Comparison of ENCODE assay signal across 8 mouse cellular contexts in the genomic region with DNA sequence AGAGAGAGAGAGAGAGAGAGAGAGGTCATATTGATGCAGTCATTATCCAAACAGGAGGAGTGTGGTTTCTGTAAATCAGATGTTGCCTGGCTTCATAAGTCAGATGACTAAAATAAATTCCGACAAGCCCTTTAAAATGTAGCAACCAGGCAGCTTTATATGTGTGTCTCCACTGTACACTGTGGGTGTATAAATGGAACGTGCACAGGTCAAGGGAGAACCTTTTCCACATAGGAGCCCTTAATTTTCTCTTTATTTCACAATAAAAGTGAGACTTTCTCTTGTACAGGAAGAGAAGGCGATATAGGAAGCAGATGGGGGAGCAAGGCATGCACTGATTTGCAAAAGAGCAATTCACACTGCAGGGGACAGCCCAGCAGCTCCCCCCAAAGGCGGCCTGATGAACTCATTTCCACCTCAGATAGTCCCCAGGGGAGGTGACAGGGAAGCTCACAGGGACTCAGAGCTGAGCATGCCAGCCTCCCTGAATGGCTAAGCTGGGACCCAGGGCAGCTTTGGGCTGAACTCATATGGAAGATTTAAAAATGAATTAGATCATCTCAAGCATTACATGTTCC.
DNase-seq lines count a peak whose midpoint lies in the region; ATAC-seq and TF ChIP-seq lines count a peak whose summit lies in the region.

No protein-coding gene starts in this region.

- no peaks in the 10 kb centered on the region for H3K9me3 ChIP-seq in forebrain, embryonic 16.5 days (ENCODE audit: control insufficient read depth, low read length)
- H3K9me3 ChIP-seq in neural tube, embryonic 14.5 days (ENCODE audit: control insufficient read depth, low read length): no peaks in the 10 kb centered on the region

- H3K9ac ChIP-seq in forebrain, embryonic 16.5 days (replicated peaks; ENCODE audit: low read depth, low read length): no peak overlapping the region
- H3K9ac ChIP-seq in neural tube, embryonic 14.5 days (replicated peaks; ENCODE audit: low read depth, low read length): no peak overlapping the region

- peak; percentile 25 for DNase-seq in gastrocnemius, adult 2 months
- DNase-seq in gastrocnemius, adult 8-10 months (ENCODE audit: low spot score in 2 of 2): no peak
- peak; percentile 36 for DNase-seq in R1 (ENCODE audit: low read depth, low spot score)
- DNase-seq in kidney, adult 8-10 months: peak; percentile 4 to 23
- peak; percentile 64 for DNase-seq in left cerebral cortex, postnatal 4 days
- DNase-seq in spleen, postnatal 14 days (ENCODE audit: low spot score in 2 of 2): no peak

- no peaks in the 10 kb centered on the region for H3K36me3 ChIP-seq in forebrain, embryonic 16.5 days (ENCODE audit: control insufficient read depth, insufficient read depth)
- H3K36me3 ChIP-seq in neural tube, embryonic 14.5 days (ENCODE audit: control insufficient read depth, insufficient read depth, low read length): no peaks in the 10 kb centered on the region

- 15% methylated on average over 4 of the region's 4 CpGs for WGBS in forebrain, embryonic 16.5 days
- 18% methylated on average over 4 of the region's 4 CpGs for WGBS in neural tube, embryonic 14.5 days

- intact Hi-C loops in gastrocnemius, adult 2 months (cut with DNase I): no loop called here
- intact Hi-C loops in left cerebral cortex, postnatal 4 days (cut with DNase I): no loop called here

- H3K27ac ChIP-seq in gastrocnemius, adult 2 months: no peak overlapping the region
- H3K27ac ChIP-seq in forebrain, embryonic 16.5 days (ENCODE audit: low read length): no peak overlapping the region
- no peak overlapping the region for H3K27ac ChIP-seq in neural tube, embryonic 14.5 days (ENCODE audit: low read depth, low read length)

- peak; percentile 47; the same call in 1 of the 2 replicates for TF ChIP-seq CTCF in gastrocnemius, adult 2 months (IDR thresholded peaks at IDR 0.05)

- ATAC-seq in forebrain, embryonic 16.5 days: peak; percentile 92
- ATAC-seq in neural tube, embryonic 14.5 days (ENCODE audit: low read depth): peak; percentile 80; the same call in 1 of the 2 replicates

- H3K4me3 ChIP-seq in gastrocnemius, adult 2 months: no peak overlapping the region
- H3K4me3 ChIP-seq in forebrain, embryonic 16.5 days (replicated peaks; ENCODE audit: low read length): no peak overlapping the region
- H3K4me3 ChIP-seq in neural tube, embryonic 14.5 days (ENCODE audit: low read depth, low read length): no peak overlapping the region

- no peak overlapping the region for H3K4me2 ChIP-seq in forebrain, embryonic 16.5 days (ENCODE audit: low read length)
- no peak overlapping the region for H3K4me2 ChIP-seq in neural tube, embryonic 14.5 days (ENCODE audit: low read depth, low read length)

- no peaks in the 10 kb centered on the region for H3K27me3 ChIP-seq in forebrain, embryonic 16.5 days (replicated peaks; ENCODE audit: control insufficient read depth, insufficient read depth, low read length)
- H3K27me3 ChIP-seq in neural tube, embryonic 14.5 days (ENCODE audit: control insufficient read depth, insufficient read depth, low read length): no peaks in the 10 kb centered on the region

- H3K4me1 ChIP-seq in forebrain, embryonic 16.5 days (replicated peaks; ENCODE audit: control insufficient read depth, insufficient read depth, low read length): peaks cover 10% of the 10 kb centered on the region
- H3K4me1 ChIP-seq in neural tube, embryonic 14.5 days (ENCODE audit: control insufficient read depth, insufficient read depth, low read length): peaks cover 12% of the 10 kb centered on the region

Comparison
In these comparisons a context has a peak if more than half of its experiments do, and no peak if none do; other contexts are left out.
1. DNase-seq: peak in gastrocnemius, adult 2 months (single experiment), R1 (single experiment), kidney, adult 8-10 months (2 of 2) and left cerebral cortex, postnatal 4 days (single experiment); none in gastrocnemius, adult 8-10 months (0 of 2) and spleen, postnatal 14 days (0 of 2).